Mouse (Mus musculus) limb, embryonic 15.5 days (tissue): ENCODE data around the gene Fam196b. TPM values are rescaled to one million over a fixed set of nuclear protein-coding genes. Genes with fewer than 3 reads are reported as not detected.
A peak's percentile ranks its signal among the peaks of the same experiment; 100 is the strongest.

Experiments used
- ATAC-seq: fragments of 200-750 bp; cut with Nextera tagmentation; 2 replicates; pipeline ENCODE4 v1.8.0; 2017; ENCODE audit warnings: low read depth, moderate TSS enrichment; ENCODE audit not compliant: insufficient number of reproducible peaks, low FRiP score, low TSS enrichment
- H3K27ac ChIP-seq: fragments of 300-500 bp; sonication (generic); 2 replicates; pipeline ENCODE4 v1.5.1; 2015; ENCODE audit warnings: moderate library complexity, mild to moderate bottlenecking, inconsistent platforms
- H3K27me3 ChIP-seq: fragments of 300-500 bp; sonication (generic); 2 replicates; pipeline ENCODE4 v1.6.1; 2015; ENCODE audit warnings: inconsistent platforms
- H3K36me3 ChIP-seq: fragments of 300-500 bp; sonication (generic); 2 replicates; pipeline ENCODE4 v1.6.1; 2015; ENCODE audit warnings: inconsistent platforms
- H3K4me1 ChIP-seq: fragments of 300-500 bp; sonication (generic); 2 replicates; pipeline ENCODE4 v1.6.1; 2015; ENCODE audit warnings: inconsistent platforms
- H3K4me2 ChIP-seq: fragments of 300-500 bp; sonication (generic); 2 replicates; pipeline ENCODE4 v1.6.1; 2015; ENCODE audit warnings: mild to moderate bottlenecking, inconsistent platforms
- H3K4me3 ChIP-seq: fragments of 300-500 bp; sonication (generic); 2 replicates; pipeline ENCODE4 v1.5.1; 2015; ENCODE audit warnings: mild to moderate bottlenecking, inconsistent platforms
- H3K9ac ChIP-seq: fragments of 300-500 bp; sonication (generic); 2 replicates; pipeline ENCODE4 v1.6.1; 2015; ENCODE audit warnings: inconsistent platforms
- H3K9me3 ChIP-seq: fragments of 300-500 bp; sonication (generic); 2 replicates; pipeline ENCODE4 v1.6.1; 2016; ENCODE audit warnings: inconsistent platforms
- WGBS: fragments of 180-500 bp; shearing (Covaris S2); methylation state at CpG from one replicate; pipeline ENCODE4 v1.1.7; 2015; 5-methylcytosine and 5-hydroxymethylcytosine counted together
- polyA plus RNA-seq: library from polyadenylated mRNA; unstranded; fragments of >200 nt; fragmentation: Nextera tagmentation; extraction: Ambion mirVana; gene quantifications from 2 replicates; pipeline ENCODE4 v1.2.1, GENCODE M21; 2015

Gene Fam196b
- polyA plus RNA-seq = 0.78 and 0.88 TPM in 2 replicates

DNA sequence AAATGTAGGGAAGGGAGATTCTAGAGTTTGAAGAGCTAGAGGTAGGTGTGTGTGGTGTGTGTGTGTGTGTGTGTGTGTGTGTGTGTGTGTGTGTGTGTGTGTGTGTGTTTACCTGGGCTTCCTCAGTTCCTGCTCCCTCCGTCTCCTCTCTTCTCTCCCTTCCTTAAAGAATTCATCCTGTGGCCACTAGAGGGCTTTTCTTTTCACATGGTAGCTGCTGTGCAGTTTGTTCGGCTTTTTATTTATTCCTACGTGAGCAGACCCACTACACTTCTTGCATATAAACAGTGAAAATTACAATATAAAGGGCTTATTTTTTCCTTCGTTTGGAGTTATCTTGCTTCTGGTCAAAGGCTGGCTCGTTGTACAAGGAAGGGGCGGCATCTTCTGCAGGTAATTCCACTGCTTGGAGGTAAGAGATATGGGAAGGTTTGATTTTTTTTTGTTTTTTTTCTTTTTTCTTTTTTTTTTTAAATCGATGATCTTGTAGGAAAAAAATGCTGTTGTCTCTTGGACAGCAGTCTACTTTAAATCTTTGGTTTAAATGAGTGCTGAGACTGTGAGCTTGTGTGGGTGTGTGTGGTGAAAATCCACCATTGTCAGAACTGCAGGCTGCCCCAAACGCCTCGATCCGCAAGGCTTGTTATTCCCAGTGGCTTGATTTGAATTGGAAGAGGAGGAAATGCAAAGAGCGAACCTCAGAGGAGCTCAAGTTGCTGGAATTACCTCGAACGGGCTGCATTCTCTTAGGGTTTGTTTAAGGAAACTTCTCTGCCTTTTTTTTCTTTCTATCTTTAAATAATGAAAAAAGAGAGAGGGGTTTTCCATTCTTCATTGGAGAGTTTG is at the start of gene Fam196b:
Fam196b (plus strand) TSS at position 289 of the 846 bp plus-strand sequence.
- peak within 1 kb of the TSS; percentile 47 for H3K4me2 ChIP-seq
- H3K9ac ChIP-seq = no peak within 1 kb of the TSS
- H3K27ac ChIP-seq = no peak within 1 kb of the TSS
- H3K4me3 ChIP-seq = peak within 1 kb of the TSS; percentile 33
- 0 out of 2 replicates have a peak, but pooled peaks cover 5% of the 10 kb centered on the region for H3K4me1 ChIP-seq
- no peaks in the 10 kb centered on the region for H3K36me3 ChIP-seq
- no peak for ATAC-seq
- 4% methylated on average over 13 of the region's 13 CpGs for WGBS
- H3K27me3 ChIP-seq = no peaks in the 10 kb centered on the region
- no peaks in the 10 kb centered on the region for H3K9me3 ChIP-seq

- Histone ChIP-seq H3K4me1 (no peaks in the 10 kb centered on the region), H3K36me3 (no peaks in the 10 kb centered on the region), H3K9ac (no peak overlapping the region), H3K4me3 (no peak overlapping the region), H3K27ac (no peak overlapping the region), H3K9me3 (no peaks in the 10 kb centered on the region), H3K4me2 (no peak overlapping the region), H3K27me3 (no peaks in the 10 kb centered on the region)
- no peak for ATAC-seq
- WGBS = 24% methylated on average over 10 of the region's 10 CpGs
Observed at GRCm38 (mm10) chr11:34272016-34272415, 42.6 kb upstream of the Fam196b start.

- no peak overlapping the region for H3K9ac ChIP-seq
- H3K27me3 ChIP-seq = no peaks in the 10 kb centered on the region
- H3K36me3 ChIP-seq = no peaks in the 10 kb centered on the region
- no peak overlapping the region for H3K4me2 ChIP-seq
- no peaks in the 10 kb centered on the region for H3K4me1 ChIP-seq
- no peak overlapping the region for H3K4me3 ChIP-seq
- H3K9me3 ChIP-seq = no peaks in the 10 kb centered on the region
- H3K27ac ChIP-seq = no peak overlapping the region
- WGBS = 58% methylated on average over 2 of the region's 2 CpGs
- no peak for ATAC-seq
Observed at GRCm38 (mm10) chr11:34275941-34276340, 38.7 kb upstream of the Fam196b start.

DNA sequence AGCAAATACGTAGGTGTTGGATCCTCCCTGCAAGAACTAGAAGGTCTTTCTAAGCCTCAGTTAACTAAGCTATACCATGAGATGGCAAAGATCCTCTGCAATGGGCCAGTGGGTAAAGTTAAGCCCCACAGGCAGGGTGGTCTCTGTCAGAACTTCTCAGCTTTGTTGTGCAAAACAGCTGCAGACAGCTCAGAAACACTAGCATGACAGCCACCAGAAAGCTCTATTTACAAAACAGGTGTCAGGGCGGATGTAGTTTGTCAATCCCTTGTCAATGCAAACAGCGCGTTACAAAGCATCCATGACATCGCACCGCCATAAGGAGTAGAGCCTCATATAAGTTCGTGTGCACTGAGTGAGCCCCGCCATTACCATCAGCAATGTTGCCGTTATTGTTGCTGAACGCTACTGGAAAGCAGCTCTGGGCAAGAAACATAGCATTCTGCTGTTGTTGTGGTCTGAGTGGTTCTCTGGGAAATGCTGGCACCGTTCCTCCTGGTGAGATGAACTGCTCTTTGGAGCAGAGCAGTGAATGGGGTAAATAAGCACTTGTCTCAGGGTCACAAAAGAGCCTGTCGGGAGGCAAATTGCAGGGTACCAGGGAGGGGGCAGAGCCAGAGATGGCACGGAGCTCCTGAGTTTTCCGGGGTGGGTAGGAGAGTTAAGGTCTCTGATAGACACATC is 38.1 kb upstream of the Fam196b start:
- Histone ChIP-seq H3K4me2 (no peak overlapping the region), H3K36me3 (no peaks in the 10 kb centered on the region), H3K9ac (no peak overlapping the region), H3K27ac (no peak overlapping the region), H3K9me3 (no peaks in the 10 kb centered on the region), H3K27me3 (no peaks in the 10 kb centered on the region), H3K4me1 (no peaks in the 10 kb centered on the region), H3K4me3 (no peak overlapping the region)
- ATAC-seq = no peak
- WGBS = 60% methylated on average over 14 of the region's 14 CpGs

- no peaks in the 10 kb centered on the region for H3K4me1 ChIP-seq
- H3K27ac ChIP-seq = no peak overlapping the region
- H3K9me3 ChIP-seq = no peaks in the 10 kb centered on the region
- H3K27me3 ChIP-seq = no peaks in the 10 kb centered on the region
- H3K4me3 ChIP-seq = no peak overlapping the region
- ATAC-seq = no peak
- 51% methylated on average over 3 of the region's 3 CpGs for WGBS
- H3K36me3 ChIP-seq = no peaks in the 10 kb centered on the region
- no peak overlapping the region for H3K4me2 ChIP-seq
- no peak overlapping the region for H3K9ac ChIP-seq
Observed at GRCm38 (mm10) chr11:34277047-34277445, 37.6 kb upstream of the Fam196b start.

- no peak overlapping the region for H3K9ac ChIP-seq
Observed at GRCm38 (mm10) chr11:34284124-34284808, 30.4 kb upstream of the Fam196b start.

GRCm38 (mm10) chr11:34290265-34290664 is 24.4 kb upstream of the Fam196b start:
- H3K4me1 ChIP-seq = no peaks in the 10 kb centered on the region
- no peak overlapping the region for H3K27ac ChIP-seq
- H3K9me3 ChIP-seq = no peaks in the 10 kb centered on the region
- H3K4me2 ChIP-seq = no peak overlapping the region
- ATAC-seq = no peak
- no peaks in the 10 kb centered on the region for H3K36me3 ChIP-seq
- no peaks in the 10 kb centered on the region for H3K27me3 ChIP-seq
- no peak overlapping the region for H3K9ac ChIP-seq
- no peak overlapping the region for H3K4me3 ChIP-seq
- 43% methylated on average over 4 of the region's 4 CpGs for WGBS

More at GRCm38 (mm10) chr11:34284124-34284808, 30.4 kb upstream of the Fam196b start:
- H3K4me3 ChIP-seq = no peak overlapping the region
- no peaks in the 10 kb centered on the region for H3K4me1 ChIP-seq
- no peaks in the 10 kb centered on the region for H3K9me3 ChIP-seq
- H3K27me3 ChIP-seq = no peaks in the 10 kb centered on the region
- no peak overlapping the region for H3K4me2 ChIP-seq
- no peak overlapping the region for H3K27ac ChIP-seq
- WGBS = 44% methylated on average over 13 of the region's 13 CpGs
- no peak for ATAC-seq
- H3K36me3 ChIP-seq = no peaks in the 10 kb centered on the region

GRCm38 (mm10) chr11:34290708-34291107 is 23.9 kb upstream of the Fam196b start:
- Histone ChIP-seq H3K4me3 (no peak overlapping the region), H3K9me3 (no peaks in the 10 kb centered on the region), H3K36me3 (no peaks in the 10 kb centered on the region), H3K27me3 (no peaks in the 10 kb centered on the region), H3K4me1 (no peaks in the 10 kb centered on the region), H3K4me2 (no peak overlapping the region), H3K9ac (no peak overlapping the region), H3K27ac (no peak overlapping the region)
- no peak for ATAC-seq
- WGBS = 60% methylated on average over 2 of the region's 2 CpGs

DNA sequence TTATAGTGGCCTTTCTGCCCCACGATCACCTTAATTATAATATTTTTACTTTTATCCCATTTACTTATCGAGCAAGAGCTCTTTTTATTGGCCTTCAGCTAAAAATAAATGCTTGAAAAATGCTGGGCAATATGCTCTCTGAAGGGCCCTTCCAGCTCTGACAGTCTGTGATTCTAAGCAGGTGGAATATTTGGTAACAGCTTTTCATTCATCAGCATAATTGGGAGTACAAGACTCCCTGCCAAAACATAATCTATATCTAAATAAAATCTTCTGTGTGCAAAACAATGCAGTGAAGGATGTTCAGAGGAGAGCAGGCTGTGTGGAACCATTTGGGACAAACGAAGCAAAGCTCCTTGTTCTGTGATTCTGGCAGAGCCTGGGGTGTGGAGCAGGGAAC is 23.3 kb upstream of the Fam196b start:
- Histone ChIP-seq H3K27ac (no peak overlapping the region), H3K27me3 (no peaks in the 10 kb centered on the region), H3K4me2 (no peak overlapping the region), H3K9me3 (no peaks in the 10 kb centered on the region), H3K4me3 (no peak overlapping the region), H3K4me1 (no peaks in the 10 kb centered on the region), H3K36me3 (no peaks in the 10 kb centered on the region), H3K9ac (no peak overlapping the region)
- ATAC-seq = no peak
- WGBS = 66% methylated on average over 3 of the region's 3 CpGs

GRCm38 (mm10) chr11:34297698-34298378 is 16.8 kb upstream of the Fam196b start:
- Histone ChIP-seq H3K9ac (no peak overlapping the region), H3K4me2 (no peak overlapping the region), H3K36me3 (no peaks in the 10 kb centered on the region), H3K27ac (no peak overlapping the region), H3K4me3 (no peak overlapping the region), H3K9me3 (no peaks in the 10 kb centered on the region), H3K4me1 (no peaks in the 10 kb centered on the region), H3K27me3 (no peaks in the 10 kb centered on the region)
- ATAC-seq = no peak
- WGBS = 73% methylated on average over 5 of the region's 5 CpGs

DNA sequence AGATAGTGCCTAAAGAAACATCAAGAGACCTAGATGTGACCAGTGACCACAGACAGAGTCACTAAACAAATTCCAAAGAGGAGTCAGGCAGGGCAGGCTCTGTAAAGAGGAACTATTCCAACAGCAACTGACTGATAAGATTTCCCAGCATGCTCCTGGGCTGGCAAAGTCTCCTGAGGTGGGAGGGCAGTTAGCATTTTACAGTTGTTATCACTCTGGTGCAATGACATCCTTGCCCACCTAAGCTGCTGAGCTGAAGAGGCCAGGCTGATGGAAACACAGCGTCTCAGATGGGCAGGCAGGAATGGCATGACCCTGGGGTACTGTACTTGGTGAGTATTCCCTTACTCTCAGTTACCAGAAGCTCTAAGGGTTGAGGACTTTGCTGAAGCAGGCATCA is 15.1 kb upstream of the Fam196b start:
- Histone ChIP-seq H3K4me1 (no peaks in the 10 kb centered on the region), H3K36me3 (no peaks in the 10 kb centered on the region), H3K9ac (no peak overlapping the region), H3K4me2 (no peak overlapping the region), H3K4me3 (no peak overlapping the region), H3K9me3 (no peaks in the 10 kb centered on the region), H3K27ac (no peak overlapping the region), H3K27me3 (no peaks in the 10 kb centered on the region)
- no peak for ATAC-seq
- WGBS = 71% methylated on average over 1 of the region's 1 CpGs
